Mouse (Mus musculus): ENCODE results near the gene Tiam1.

Tiam1 gene

GRCm38 (mm10) chr16:89844580-89844979, 299.0 kb downstream of the Tiam1 start:
- DNase-seq (ENCODE audit: low read depth, low spot score) = peak; percentile 18

GRCm38 (mm10) chr16:89841894-89842293, 301.7 kb downstream of the Tiam1 start:
- DNase-seq (ENCODE audit: low read depth, low spot score) = no peak

- DNase-seq (ENCODE audit: low read depth, low spot score) = no peak
Measured at GRCm38 (mm10) chr16:89840361-89840760, 303.2 kb downstream of the Tiam1 start.

- no peak for DNase-seq (ENCODE audit: low read depth, low spot score)
Measured at GRCm38 (mm10) chr16:89839829-89840228, 303.7 kb downstream of the Tiam1 start.

GRCm38 (mm10) chr16:89837096-89837495, 306.5 kb downstream of the Tiam1 start:
- DNase-seq (ENCODE audit: low read depth, low spot score) = no peak

GRCm38 (mm10) chr16:89835551-89835950, 308.0 kb downstream of the Tiam1 start:
- DNase-seq (ENCODE audit: low read depth, low spot score) = no peak

GRCm38 (mm10) chr16:89833011-89833410, 310.6 kb downstream of the Tiam1 start:
- no peak for DNase-seq (ENCODE audit: low read depth, low spot score)

GRCm38 (mm10) chr16:89831172-89831571, 312.4 kb downstream of the Tiam1 start:
- DNase-seq (ENCODE audit: low read depth, low spot score) = no peak

GRCm38 (mm10) chr16:89830221-89830648, 313.3 kb downstream of the Tiam1 start:
- DNase-seq (ENCODE audit: low read depth, low spot score) = no peak

GRCm38 (mm10) chr16:89827496-89828125, 316.0 kb downstream of the Tiam1 start:
- DNase-seq (ENCODE audit: low read depth, low spot score) = no peak

- no peak for DNase-seq (ENCODE audit: low read depth, low spot score)
Measured at GRCm38 (mm10) chr16:89825875-89826274, 317.7 kb downstream of the Tiam1 start.

GRCm38 (mm10) chr16:89822882-89823281, 320.7 kb downstream of the Tiam1 start:
- DNase-seq (ENCODE audit: low read depth, low spot score) = no peak

- no peak for DNase-seq (ENCODE audit: low read depth, low spot score)
Measured at GRCm38 (mm10) chr16:89818661-89819060, 324.9 kb downstream of the Tiam1 start.

- DNase-seq (ENCODE audit: low read depth, low spot score) = no peak
Measured at GRCm38 (mm10) chr16:89817861-89818630, 325.5 kb downstream of the Tiam1 start.

- DNase-seq (ENCODE audit: low read depth, low spot score) = no peak
Measured at GRCm38 (mm10) chr16:89817301-89817700, 326.3 kb downstream of the Tiam1 start.

GRCm38 (mm10) chr16:89816506-89817172, 326.9 kb downstream of the Tiam1 start:
- no peak for DNase-seq (ENCODE audit: low read depth, low spot score)

- DNase-seq (ENCODE audit: low read depth, low spot score) = no peak
Measured at GRCm38 (mm10) chr16:89813536-89813935, 330.0 kb downstream of the Tiam1 start.

- DNase-seq (ENCODE audit: low read depth, low spot score) = no peak
Measured at GRCm38 (mm10) chr16:89812891-89813290, 330.7 kb downstream of the Tiam1 start.

- no peak for DNase-seq (ENCODE audit: low read depth, low spot score)
Measured at GRCm38 (mm10) chr16:89810398-89810797, 333.2 kb downstream of the Tiam1 start.

GRCm38 (mm10) chr16:89808168-89808567, 335.4 kb downstream of the Tiam1 start:
- DNase-seq (ENCODE audit: low read depth, low spot score) = no peak

- DNase-seq (ENCODE audit: low read depth, low spot score) = no peak
Measured at GRCm38 (mm10) chr16:89805946-89806345, 337.6 kb downstream of the Tiam1 start.

- DNase-seq (ENCODE audit: low read depth, low spot score) = no peak
Measured at GRCm38 (mm10) chr16:89805210-89805609, 338.4 kb downstream of the Tiam1 start.

GRCm38 (mm10) chr16:89801493-89801892, 342.1 kb downstream of the Tiam1 start:
- no peak for DNase-seq (ENCODE audit: low read depth, low spot score)

Data from retina, adult 2 months (tissue).